Mouse (Mus musculus) lung, embryonic 14.5 days (tissue): Measurements from ENCODE around the gene Dapk1. TPM values are rescaled to one million over a fixed set of nuclear protein-coding genes. Genes with fewer than 3 reads are reported as not detected.

Experiments used
- ATAC-seq: fragments of 200-750 bp; cut with Nextera tagmentation; 2 replicates; pipeline ENCODE4 v1.8.0; 2017; ENCODE audit warnings: mild to moderate bottlenecking, moderate TSS enrichment, moderate library complexity; ENCODE audit not compliant: insufficient read depth
- DNase-seq: peaks from one replicate; pipeline ENCODE4 v3.0.0-alpha.2; 2015
- H3K27ac ChIP-seq: fragments of 300-500 bp; sonication (generic); 2 replicates; pipeline ENCODE4 v1.5.1; 2014; ENCODE audit warnings: low read depth, mild to moderate bottlenecking, moderate library complexity
- H3K27me3 ChIP-seq: fragments of 300-500 bp; sonication (generic); 2 replicates; pipeline ENCODE4 v1.6.1; 2014; ENCODE audit warnings: low read length, control low read depth; ENCODE audit not compliant: insufficient read depth
- H3K36me3 ChIP-seq: fragments of 300-500 bp; sonication (generic); 2 replicates; pipeline ENCODE4 v1.6.1; 2014; ENCODE audit warnings: control low read depth; ENCODE audit not compliant: insufficient read depth
- H3K4me1 ChIP-seq: fragments of 300-500 bp; sonication (generic); 2 replicates; pipeline ENCODE4 v1.6.1; 2014; ENCODE audit warnings: antibody characterized with exemption, control low read depth; ENCODE audit not compliant: insufficient read depth
- H3K4me2 ChIP-seq: fragments of 300-500 bp; sonication (generic); 2 replicates; pipeline ENCODE4 v1.6.1; 2014; ENCODE audit warnings: mild to moderate bottlenecking
- H3K4me3 ChIP-seq: fragments of 300-500 bp; sonication (generic); 2 replicates; pipeline ENCODE4 v1.5.1; 2014; ENCODE audit warnings: low read depth, low read length
- H3K9ac ChIP-seq: fragments of 300-500 bp; sonication (generic); 2 replicates; pipeline ENCODE4 v1.6.1; 2014
- H3K9me3 ChIP-seq: fragments of 300-500 bp; sonication (generic); 2 replicates; pipeline ENCODE4 v1.6.1; 2016; ENCODE audit warnings: low read depth, low read length, control low read depth
- CTCF ChIP-seq: IDR thresholded peaks from 2 replicates; pipeline ENCODE4 v1.5.1; 2016; ENCODE audit warnings: antibody characterized with exemption, low read depth
- WGBS: fragments of 180-500 bp; shearing (Covaris S2); extraction: QIAGEN DNeasy Blood & Tissue Kit; methylation state at CpG from one replicate; pipeline ENCODE4 v1.1.7; 2014; 5-methylcytosine and 5-hydroxymethylcytosine counted together
- polyA plus RNA-seq: library from polyadenylated mRNA; unstranded; fragments of >200 nt; fragmentation: Nextera tagmentation; extraction: Ambion mirVana; gene quantifications from 2 replicates; pipeline ENCODE4 v1.2.1, GENCODE M21; 2014

Dapk1 gene
- polyA plus RNA-seq, 1 experiment from 2014 or later: 14.1 TPM

GRCm38 (mm10) chr13:60628657-60628950 lies 26.9 kb downstream of the Dapk1 start:
- Histone ChIP-seq H3K27me3 (no peaks in the 10 kb centered on the region), H3K4me1 (no peaks in the 10 kb centered on the region), H3K9me3 (no peaks in the 10 kb centered on the region), H3K36me3 (no peaks in the 10 kb centered on the region), H3K27ac (no peak overlapping the region), H3K4me2 (no peak overlapping the region), H3K4me3 (no peak overlapping the region), H3K9ac (no peak overlapping the region)
- DNase-seq (no peak), ATAC-seq (no peak)
- 25% methylated on average over 2 of the region's 2 CpGs for WGBS
- TF ChIP-seq CTCF: no peak

- no peak overlapping the region for H3K9ac ChIP-seq
- no peaks in the 10 kb centered on the region for H3K4me1 ChIP-seq
- no peak overlapping the region for H3K4me2 ChIP-seq
- no peak for TF ChIP-seq CTCF
- no peak overlapping the region for H3K27ac ChIP-seq
- no peaks in the 10 kb centered on the region for H3K9me3 ChIP-seq
- H3K4me3 ChIP-seq: no peak overlapping the region
- 91% methylated on average over 9 of the region's 9 CpGs for WGBS
- no peaks in the 10 kb centered on the region for H3K27me3 ChIP-seq
- H3K36me3 ChIP-seq: no peaks in the 10 kb centered on the region
- ATAC-seq (no peak), DNase-seq (no peak)
Measured at GRCm38 (mm10) chr13:60629419-60629818, 27.7 kb downstream of the Dapk1 start.

GRCm38 (mm10) chr13:60633945-60634344 lies 32.2 kb downstream of the Dapk1 start:
- Histone ChIP-seq H3K27me3 (no peaks in the 10 kb centered on the region), H3K27ac (no peak overlapping the region), H3K4me1 (no peaks in the 10 kb centered on the region), H3K9me3 (no peaks in the 10 kb centered on the region), H3K4me2 (no peak overlapping the region), H3K9ac (no peak overlapping the region), H3K4me3 (no peak overlapping the region), H3K36me3 (no peaks in the 10 kb centered on the region)
- no peak for ATAC-seq
- WGBS: 49% methylated on average over 6 of the region's 6 CpGs
- no peak for DNase-seq
- no peak for TF ChIP-seq CTCF

- no peak for TF ChIP-seq CTCF
- H3K27me3 ChIP-seq: no peaks in the 10 kb centered on the region
- H3K9ac ChIP-seq: no peak overlapping the region
- H3K4me2 ChIP-seq: no peak overlapping the region
- no peak overlapping the region for H3K4me3 ChIP-seq
- 32% methylated on average over 6 of the region's 6 CpGs for WGBS
- no peaks in the 10 kb centered on the region for H3K9me3 ChIP-seq
- H3K27ac ChIP-seq: no peak overlapping the region
- peak; percentile 84 for DNase-seq
- H3K36me3 ChIP-seq: no peaks in the 10 kb centered on the region
- no peaks in the 10 kb centered on the region for H3K4me1 ChIP-seq
- ATAC-seq: peak; percentile 63
Measured at GRCm38 (mm10) chr13:60635636-60636035, 33.9 kb downstream of the Dapk1 start.

- DNase-seq: no peak
- no peaks in the 10 kb centered on the region for H3K36me3 ChIP-seq
- no peaks in the 10 kb centered on the region for H3K9me3 ChIP-seq
- ATAC-seq: no peak
- no peak overlapping the region for H3K4me3 ChIP-seq
- no peak overlapping the region for H3K27ac ChIP-seq
- no peaks in the 10 kb centered on the region for H3K4me1 ChIP-seq
- no peak overlapping the region for H3K9ac ChIP-seq
- no peak for TF ChIP-seq CTCF
- H3K4me2 ChIP-seq: no peak overlapping the region
- 71% methylated on average over 11 of the region's 11 CpGs for whole genome bisulfite sequencing
- no peaks in the 10 kb centered on the region for H3K27me3 ChIP-seq
Measured at GRCm38 (mm10) chr13:60639482-60640055, 37.8 kb downstream of the Dapk1 start.

GRCm38 (mm10) chr13:60640420-60640819 lies 38.7 kb downstream of the Dapk1 start:
- Histone ChIP-seq H3K4me3 (no peak overlapping the region), H3K27me3 (no peaks in the 10 kb centered on the region), H3K4me2 (no peak overlapping the region), H3K27ac (no peak overlapping the region), H3K9ac (no peak overlapping the region), H3K36me3 (no peaks in the 10 kb centered on the region), H3K4me1 (no peaks in the 10 kb centered on the region), H3K9me3 (no peaks in the 10 kb centered on the region)
- no peak for ATAC-seq
- WGBS: 86% methylated on average over 7 of the region's 7 CpGs
- TF ChIP-seq CTCF: no peak
- no peak for DNase-seq

- Histone ChIP-seq H3K36me3 (no peaks in the 10 kb centered on the region), H3K27ac (no peak overlapping the region), H3K9ac (no peak overlapping the region), H3K9me3 (no peaks in the 10 kb centered on the region), H3K4me2 (no peak overlapping the region), H3K4me1 (no peaks in the 10 kb centered on the region), H3K4me3 (no peak overlapping the region), H3K27me3 (no peaks in the 10 kb centered on the region)
- 56% methylated on average over 5 of the region's 5 CpGs for WGBS
- DNase-seq: no peak
- ATAC-seq: no peak
- no peak for TF ChIP-seq CTCF
Measured at GRCm38 (mm10) chr13:60644457-60644889, 42.7 kb downstream of the Dapk1 start.

- H3K36me3 ChIP-seq: no peaks in the 10 kb centered on the region
- H3K4me3 ChIP-seq: no peak overlapping the region
- 95% methylated on average over 3 of the region's 3 CpGs for WGBS
- H3K27ac ChIP-seq: no peak overlapping the region
- H3K27me3 ChIP-seq: no peaks in the 10 kb centered on the region
- ATAC-seq (no peak), DNase-seq (no peak)
- no peak overlapping the region for H3K9ac ChIP-seq
- H3K4me1 ChIP-seq: no peaks in the 10 kb centered on the region
- H3K4me2 ChIP-seq: no peak overlapping the region
- H3K9me3 ChIP-seq: no peaks in the 10 kb centered on the region
- TF ChIP-seq CTCF: no peak
Measured at GRCm38 (mm10) chr13:60646791-60647190, 45.0 kb downstream of the Dapk1 start.
